Mouse (Mus musculus): ENCODE measurements around the gene Wfdc12.

Gene Wfdc12

DNA sequence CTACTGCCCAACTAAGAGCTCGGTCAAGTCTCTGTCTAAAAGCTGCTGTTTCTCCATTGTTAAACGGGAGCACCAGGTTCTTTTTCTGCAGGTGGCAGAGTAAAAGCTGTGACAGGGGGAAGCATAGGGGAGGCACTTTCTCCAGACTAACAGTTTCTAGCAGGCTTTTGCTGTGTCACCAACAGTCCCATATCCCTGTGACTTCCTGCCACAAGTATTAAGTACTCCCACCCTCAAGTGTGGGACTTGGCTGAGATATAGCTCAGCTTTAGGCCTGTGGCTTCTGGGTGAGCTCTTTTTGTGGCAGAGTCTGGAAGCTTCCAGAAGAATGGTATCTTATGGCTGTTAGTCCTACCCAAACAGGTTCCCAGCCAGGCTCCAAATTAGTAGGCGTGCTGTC lies 14.6 kb downstream of the Wfdc12 start:
- DNase-seq (ENCODE audit: low spot score) = no peak

- DNase-seq (ENCODE audit: low spot score) = no peak
Observed at GRCm38 (mm10) chr2:164174649-164175395, 15.6 kb downstream of the Wfdc12 start.

GRCm38 (mm10) chr2:164173394-164173793 lies 17.0 kb downstream of the Wfdc12 start:
- no peak for DNase-seq (ENCODE audit: low spot score)

DNA sequence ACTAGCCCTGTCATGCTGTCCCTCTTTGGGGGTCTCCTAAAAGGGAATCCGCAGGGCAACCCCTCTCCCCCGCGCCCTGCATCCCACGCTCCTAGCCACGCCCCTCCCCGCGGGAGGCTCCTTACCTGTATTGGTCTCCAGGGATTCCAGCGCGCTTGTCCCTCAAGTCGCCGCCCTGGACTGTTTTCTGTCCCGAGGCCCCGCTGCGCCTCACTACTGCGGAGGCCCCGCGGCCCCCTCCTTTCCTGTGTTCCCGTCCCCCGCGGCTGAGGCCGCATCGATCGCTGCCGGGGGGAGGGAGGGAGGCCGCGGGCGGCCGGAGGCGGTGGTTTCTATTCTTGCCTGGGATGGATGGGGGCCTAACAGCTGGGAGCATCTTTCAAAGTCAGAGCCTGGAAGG lies 19.5 kb downstream of the Wfdc12 start, which contains the start of gene Kcns1:
Gene Kcns1, minus strand, starts transcription at position 212 of the 400 bp plus-strand sequence.
- peak; percentile 18 for DNase-seq (ENCODE audit: low spot score)

DNA sequence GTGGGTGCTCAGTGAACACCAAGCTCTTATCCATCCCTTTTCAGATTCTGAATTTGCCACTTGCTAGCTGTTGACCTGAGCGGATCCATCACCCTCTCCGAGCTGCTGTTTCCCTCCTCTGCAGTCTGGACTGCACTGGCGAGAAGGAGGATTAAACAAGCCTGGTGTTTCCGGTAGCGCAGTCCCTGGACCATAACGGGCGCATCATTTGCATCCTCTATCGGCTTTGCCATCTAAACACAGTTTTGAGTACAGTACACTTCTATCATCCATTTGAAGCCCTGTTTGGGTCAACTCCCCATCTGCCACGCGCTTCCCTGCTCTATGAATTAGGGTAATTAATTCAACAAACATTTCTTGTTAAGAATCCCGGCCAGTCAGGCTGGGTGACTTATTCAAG lies 20.1 kb downstream of the Wfdc12 start:
- peak; percentile 39 for DNase-seq (ENCODE audit: low spot score)

GRCm38 (mm10) chr2:164168571-164168946 lies 21.8 kb downstream of the Wfdc12 start:
- peak; percentile 32 for DNase-seq (ENCODE audit: low spot score)

- DNase-seq (ENCODE audit: low spot score) = no peak
Observed at GRCm38 (mm10) chr2:164167752-164168570, 22.4 kb downstream of the Wfdc12 start.

DNA sequence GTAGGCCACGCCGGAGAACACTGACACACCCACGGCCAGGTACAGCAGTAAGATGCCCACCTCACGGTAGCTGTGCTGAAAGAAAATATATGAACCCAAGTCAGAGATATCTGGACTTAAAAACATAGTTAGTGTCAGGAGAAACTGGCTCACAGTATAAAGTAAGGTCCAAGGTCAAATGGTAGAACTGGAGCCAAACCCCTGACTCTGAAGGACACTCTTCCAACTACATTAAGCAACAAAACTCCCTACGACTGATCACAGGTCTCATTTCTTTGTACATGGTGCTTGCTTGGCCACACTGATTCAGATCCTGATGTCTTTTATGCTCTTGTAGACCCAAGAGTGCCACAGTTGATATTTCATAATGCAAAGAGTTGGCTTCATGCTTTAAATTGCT lies 25.5 kb downstream of the Wfdc12 start:
- no peak for DNase-seq (ENCODE audit: low spot score)

DNA sequence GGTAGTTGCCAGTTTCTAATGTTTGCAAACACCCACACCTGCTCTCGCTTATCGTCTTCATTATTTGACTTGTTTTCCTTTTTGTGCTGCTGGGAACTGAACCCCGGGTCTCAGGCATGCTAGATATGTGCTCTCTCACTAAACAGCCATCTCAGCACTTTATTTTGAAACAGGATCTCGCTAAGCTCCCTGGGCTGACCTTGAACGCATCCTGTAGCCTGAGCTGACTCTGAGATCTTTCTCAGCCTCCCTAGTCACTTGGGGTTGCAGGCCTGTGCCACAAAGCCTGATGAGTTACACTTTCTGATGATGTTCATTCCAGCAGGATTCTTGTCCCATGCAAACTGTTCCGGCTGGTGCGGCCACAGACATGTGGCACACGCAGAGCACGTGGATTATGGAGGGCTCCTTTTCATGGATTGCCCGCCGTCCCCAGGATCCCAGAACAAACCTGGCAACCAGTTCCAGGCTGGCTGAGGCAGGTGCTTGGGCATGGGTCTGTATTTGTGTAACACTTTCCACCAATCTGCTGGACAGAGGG lies 28.8 kb downstream of the Wfdc12 start:
- no peak for DNase-seq (ENCODE audit: low spot score)

- no peak for DNase-seq (ENCODE audit: low spot score)
Observed at GRCm38 (mm10) chr2:164158838-164159237, 31.6 kb downstream of the Wfdc12 start.

DNA sequence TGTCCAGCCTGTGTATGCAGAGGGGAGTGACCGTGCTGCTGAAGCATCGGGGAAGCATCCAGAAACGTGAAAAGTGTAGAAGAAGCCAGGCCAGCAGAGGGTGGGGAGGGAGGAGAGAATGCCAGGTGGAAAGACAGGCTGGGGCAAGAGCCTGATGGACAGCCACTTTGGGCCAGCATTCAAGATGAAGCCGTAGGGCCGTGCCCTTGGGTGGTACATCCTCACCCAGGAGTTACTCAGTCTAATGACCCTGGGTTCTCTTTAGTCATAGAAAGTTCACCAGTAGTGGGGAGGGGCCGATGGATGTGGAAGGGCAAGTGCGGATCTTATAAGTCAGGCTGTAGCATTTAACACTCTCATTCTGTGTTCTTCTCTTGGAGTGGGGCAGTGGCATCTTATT lies 34.2 kb downstream of the Wfdc12 start:
- no peak for DNase-seq (ENCODE audit: low spot score)

DNA sequence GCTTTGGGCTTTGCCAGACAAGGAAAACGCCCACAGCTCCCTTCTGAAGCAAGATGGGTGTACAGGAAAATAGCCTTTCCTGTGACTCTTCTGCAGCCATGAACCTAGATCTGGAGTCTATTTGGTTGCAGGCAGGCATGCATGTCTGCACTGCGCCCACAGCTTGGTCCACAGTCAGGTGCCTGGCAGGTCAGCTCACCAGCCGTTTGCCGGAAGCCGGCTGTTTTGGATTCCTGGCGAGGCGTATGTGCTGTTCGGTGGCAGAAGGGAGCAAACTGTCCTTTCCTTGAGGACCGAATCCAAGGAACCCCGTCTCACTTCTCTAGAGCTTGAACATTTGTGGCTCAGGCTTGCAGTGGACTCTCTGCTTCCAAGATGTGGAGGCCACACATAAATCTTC lies 36.4 kb downstream of the Wfdc12 start:
- no peak for DNase-seq (ENCODE audit: low spot score)

- no peak for DNase-seq (ENCODE audit: low spot score)
Observed at GRCm38 (mm10) chr2:164152341-164152740, 38.1 kb downstream of the Wfdc12 start.

DNA sequence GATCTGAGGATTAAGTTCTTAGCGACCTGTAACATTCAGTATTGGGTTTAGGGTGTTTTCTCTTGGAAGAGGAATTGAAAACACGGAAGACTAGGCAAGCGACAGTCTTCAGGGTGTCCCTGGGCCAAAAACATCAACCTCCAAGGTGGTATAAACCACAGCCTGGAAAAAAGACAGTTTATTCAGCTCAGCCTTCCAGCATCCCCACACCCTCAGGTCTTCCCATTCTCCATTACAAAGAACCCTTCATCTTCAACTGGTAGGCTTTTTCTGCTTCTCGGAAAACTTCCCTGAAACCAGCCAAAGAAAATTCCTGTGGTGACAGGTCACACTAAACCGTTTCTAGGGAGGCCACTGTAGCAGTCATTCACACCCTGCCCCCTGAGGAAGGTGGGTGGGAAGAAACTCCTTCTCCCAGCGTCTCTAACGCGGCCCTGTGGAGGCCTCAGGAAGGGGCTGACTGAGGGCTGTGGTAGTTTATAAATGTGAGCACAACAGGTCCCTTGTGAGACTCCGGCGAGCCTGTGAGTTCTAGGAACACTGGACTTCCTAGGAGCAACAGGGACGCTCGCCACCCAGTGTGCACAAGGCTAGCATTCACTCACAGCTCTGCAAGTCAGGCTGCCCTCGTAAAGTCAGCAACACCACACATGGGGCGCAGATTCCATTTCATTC lies 40.2 kb downstream of the Wfdc12 start:
- peak; percentile 13 for DNase-seq (ENCODE audit: low spot score)

GRCm38 (mm10) chr2:164146556-164146955 lies 43.9 kb downstream of the Wfdc12 start:
- no peak for DNase-seq (ENCODE audit: low spot score)

DNA sequence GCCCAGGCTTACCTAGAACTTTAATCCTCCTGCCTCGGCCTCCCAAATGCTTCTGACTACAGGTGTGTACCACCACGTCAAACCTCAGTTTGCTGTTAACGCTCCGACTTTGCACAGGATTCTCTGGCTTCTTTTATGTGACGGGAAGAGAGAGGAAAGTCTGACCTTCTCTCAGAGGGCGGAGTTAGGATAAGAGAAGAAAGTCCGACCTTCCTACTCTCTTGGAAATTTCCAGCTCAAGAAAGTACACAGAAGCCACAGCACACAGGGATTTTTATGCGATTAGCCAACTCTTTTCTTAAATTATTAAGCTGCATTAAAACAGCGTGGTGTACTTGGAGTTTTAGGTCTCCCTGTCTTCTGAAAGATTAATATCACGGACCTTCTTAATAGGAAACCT lies 45.9 kb downstream of the Wfdc12 start:
- no peak for DNase-seq (ENCODE audit: low spot score)

- no peak for DNase-seq (ENCODE audit: low spot score)
Observed at GRCm38 (mm10) chr2:164144025-164144424, 46.4 kb downstream of the Wfdc12 start.

- DNase-seq (ENCODE audit: low spot score) = peak; percentile 22
Observed at GRCm38 (mm10) chr2:164142021-164142420, 48.4 kb downstream of the Wfdc12 start.

All from embryo, embryonic 10.5 days (tissue).